Mouse (Mus musculus): Measurements from ENCODE around the gene Hoxa10. TPM values are rescaled to one million over a fixed set of nuclear protein-coding genes. Genes with fewer than 3 reads are reported as not detected.

Gene Hoxa10
- polyA plus RNA-seq, 2 experiments, result 111 to 117 TPM

DNA sequence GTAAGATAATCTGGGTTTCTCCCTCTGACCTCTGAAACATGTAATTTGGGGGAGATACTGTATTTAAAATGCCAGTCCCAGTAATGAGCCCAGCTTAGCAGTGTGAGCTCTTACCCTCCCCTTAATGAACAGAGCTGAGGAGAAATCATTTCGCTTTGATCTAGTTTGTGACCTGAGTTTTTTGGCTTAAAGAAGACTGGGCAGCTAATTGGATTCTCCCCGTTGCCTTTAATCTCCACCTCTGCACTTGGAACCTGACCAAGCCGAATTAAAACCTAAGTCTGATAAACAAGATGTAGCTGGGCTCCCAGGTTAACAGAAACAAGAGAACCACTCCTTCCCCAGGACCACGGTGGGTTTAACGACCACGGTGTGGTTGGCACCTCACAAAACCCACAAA, 35.7 kb upstream of the Hoxa10 start:
- Histone ChIP-seq H3K36me3 (ENCODE audit: control insufficient read depth, insufficient read depth, low read length) (no peaks in the 10 kb centered on the region), H3K9me3 (ENCODE audit: control insufficient read depth, low read length) (no peaks in the 10 kb centered on the region), H3K4me3 (replicated peaks; ENCODE audit: low read length) (no peak overlapping the region), H3K27me3 (ENCODE audit: control insufficient read depth, insufficient read depth, low read length) (peaks cover 33% of the 10 kb centered on the region), H3K27ac (replicated peaks; ENCODE audit: low read depth, low read length) (no peak overlapping the region), H3K4me1 (ENCODE audit: control insufficient read depth, insufficient read depth, low read length) (peaks cover 32% of the 10 kb centered on the region), H3K9ac (ENCODE audit: low read depth, low read length, severe bottlenecking) (no peak overlapping the region), H3K4me2 (replicated peaks; ENCODE audit: low read depth, low read length, severe bottlenecking) (no peak overlapping the region)
- 6% methylated on average over 6 of the region's 6 CpGs for WGBS
- no peak for DNase-seq (ENCODE audit: low spot score)
- no peak for ATAC-seq (ENCODE audit: low FRiP score, low read depth)
- TF ChIP-seq POLR2A (IDR thresholded peaks at IDR 0.05; ENCODE audit: borderline replicate concordance, extremely low read depth, insufficient read depth, insufficient read length), result no peak

GRCm38 (mm10) chr6:52275563-52276280, 35.1 kb upstream of the Hoxa10 start:
- H3K4me2 ChIP-seq (replicated peaks; ENCODE audit: low read depth, low read length, severe bottlenecking), result no peak overlapping the region

GRCm38 (mm10) chr6:52274576-52274975, 33.9 kb upstream of the Hoxa10 start:
- H3K4me3 ChIP-seq (replicated peaks; ENCODE audit: low read length), result peak overlapping the region; percentile 15
- WGBS, result 23% methylated on average over 11 of the region's 11 CpGs
- H3K9me3 ChIP-seq (ENCODE audit: control insufficient read depth, low read length), result no peaks in the 10 kb centered on the region
- H3K27me3 ChIP-seq (ENCODE audit: control insufficient read depth, insufficient read depth, low read length), result peaks cover 43% of the 10 kb centered on the region
- ATAC-seq (ENCODE audit: low FRiP score, low read depth) (no peak), DNase-seq (ENCODE audit: low spot score) (no peak)
- no peak overlapping the region for H3K27ac ChIP-seq (replicated peaks; ENCODE audit: low read depth, low read length)
- peak overlapping the region; percentile 40 for H3K4me2 ChIP-seq (replicated peaks; ENCODE audit: low read depth, low read length, severe bottlenecking)
- TF ChIP-seq POLR2A (IDR thresholded peaks at IDR 0.05; ENCODE audit: borderline replicate concordance, extremely low read depth, insufficient read depth, insufficient read length), result no peak
- peak overlapping the region; percentile 40; the same call in 1 of the 2 replicates for H3K9ac ChIP-seq (ENCODE audit: low read depth, low read length, severe bottlenecking)
- H3K36me3 ChIP-seq (ENCODE audit: control insufficient read depth, insufficient read depth, low read length), result no peaks in the 10 kb centered on the region
- peaks cover 33% of the 10 kb centered on the region for H3K4me1 ChIP-seq (ENCODE audit: control insufficient read depth, insufficient read depth, low read length)

More at GRCm38 (mm10) chr6:52275563-52276280, 35.1 kb upstream of the Hoxa10 start:
- DNase-seq (ENCODE audit: low spot score) (no peak), ATAC-seq (ENCODE audit: low FRiP score, low read depth) (no peak)
- H3K9me3 ChIP-seq (ENCODE audit: control insufficient read depth, low read length), result no peaks in the 10 kb centered on the region
- no peaks in the 10 kb centered on the region for H3K36me3 ChIP-seq (ENCODE audit: control insufficient read depth, insufficient read depth, low read length)
- H3K27me3 ChIP-seq (ENCODE audit: control insufficient read depth, insufficient read depth, low read length), result peaks cover 37% of the 10 kb centered on the region
- H3K27ac ChIP-seq (replicated peaks; ENCODE audit: low read depth, low read length), result no peak overlapping the region
- H3K9ac ChIP-seq (ENCODE audit: low read depth, low read length, severe bottlenecking), result no peak overlapping the region
- 20% methylated on average over 8 of the region's 8 CpGs for WGBS
- no peak for TF ChIP-seq POLR2A (IDR thresholded peaks at IDR 0.05; ENCODE audit: borderline replicate concordance, extremely low read depth, insufficient read depth, insufficient read length)
- no peak overlapping the region for H3K4me3 ChIP-seq (replicated peaks; ENCODE audit: low read length)
- peaks cover 29% of the 10 kb centered on the region for H3K4me1 ChIP-seq (ENCODE audit: control insufficient read depth, insufficient read depth, low read length)

GRCm38 (mm10) chr6:52273656-52274280, 33.1 kb upstream of the Hoxa10 start:
- H3K4me3 ChIP-seq (replicated peaks; ENCODE audit: low read length), result peak overlapping the region; percentile 15; the same call in 1 of the 2 replicates

DNA sequence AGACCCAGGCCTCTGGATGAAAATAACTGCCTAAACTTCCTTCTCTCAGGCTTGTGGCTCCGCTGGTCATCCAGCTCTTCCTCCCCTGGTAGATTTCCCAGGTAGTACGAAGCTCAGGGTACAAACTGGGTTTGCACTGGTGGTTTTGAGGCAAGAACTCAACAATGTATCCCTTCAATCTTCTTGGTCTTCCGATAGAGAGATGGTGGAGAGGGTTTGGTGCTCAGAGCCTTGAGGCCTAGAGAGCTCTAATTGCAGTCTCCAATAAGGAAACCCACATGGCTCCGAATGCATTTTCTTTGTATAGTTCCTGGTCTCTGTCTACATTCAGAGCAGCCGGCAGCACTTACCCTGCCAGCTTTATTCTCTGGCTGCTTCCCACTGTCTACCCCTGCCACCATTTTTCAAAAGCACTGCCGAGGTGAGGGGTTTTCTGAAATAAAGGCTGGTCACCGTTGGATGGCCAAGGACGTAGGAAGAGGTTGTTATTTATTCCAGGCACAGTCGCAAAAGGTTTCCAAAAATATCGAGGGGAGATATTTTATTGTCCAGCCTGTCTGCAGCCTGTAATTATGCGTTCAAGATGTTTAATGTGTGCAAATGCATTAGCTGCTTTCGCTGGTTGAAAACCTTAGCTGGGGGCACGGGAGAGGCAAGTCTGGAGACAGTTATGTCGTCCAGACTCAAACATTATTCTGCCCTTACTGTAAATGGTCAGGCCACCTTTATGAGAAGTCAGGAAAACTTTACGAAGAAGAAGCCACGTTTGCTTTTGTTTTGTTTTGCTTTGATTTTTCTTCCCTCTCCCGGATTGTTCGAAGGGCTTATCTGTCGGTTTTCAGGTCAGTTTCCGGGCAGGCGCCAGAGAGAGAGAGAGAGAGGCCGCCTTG, 32.4 kb upstream of the Hoxa10 start:
- no peak for ATAC-seq (ENCODE audit: low FRiP score, low read depth)
- H3K9ac ChIP-seq (ENCODE audit: low read depth, low read length, severe bottlenecking), result peak overlapping the region; percentile 40; the same call in 1 of the 2 replicates
- peaks cover 35% of the 10 kb centered on the region for H3K4me1 ChIP-seq (ENCODE audit: control insufficient read depth, insufficient read depth, low read length)
- no peak for TF ChIP-seq POLR2A (IDR thresholded peaks at IDR 0.05; ENCODE audit: borderline replicate concordance, extremely low read depth, insufficient read depth, insufficient read length)
- peaks cover 59% of the 10 kb centered on the region for H3K27me3 ChIP-seq (ENCODE audit: control insufficient read depth, insufficient read depth, low read length)
- peak; percentile 8 for DNase-seq (ENCODE audit: low spot score)
- no peaks in the 10 kb centered on the region for H3K9me3 ChIP-seq (ENCODE audit: control insufficient read depth, low read length)
- 20% methylated on average over 21 of the region's 22 CpGs for WGBS
- H3K4me2 ChIP-seq (replicated peaks; ENCODE audit: low read depth, low read length, severe bottlenecking), result peak overlapping the region; percentile 40; the same call in 1 of the 2 replicates
- H3K4me3 ChIP-seq (replicated peaks; ENCODE audit: low read length), result 0 out of 2 replicates have a peak overlapping the region, but pooled peaks have one; percentile 15
- no peaks in the 10 kb centered on the region for H3K36me3 ChIP-seq (ENCODE audit: control insufficient read depth, insufficient read depth, low read length)
- H3K27ac ChIP-seq (replicated peaks; ENCODE audit: low read depth, low read length), result no peak overlapping the region

More at GRCm38 (mm10) chr6:52273656-52274280, 33.1 kb upstream of the Hoxa10 start:
- no peak for ATAC-seq (ENCODE audit: low FRiP score, low read depth)
- Histone ChIP-seq H3K27ac (replicated peaks; ENCODE audit: low read depth, low read length) (no peak overlapping the region), H3K27me3 (ENCODE audit: control insufficient read depth, insufficient read depth, low read length) (peaks cover 51% of the 10 kb centered on the region), H3K9me3 (ENCODE audit: control insufficient read depth, low read length) (no peaks in the 10 kb centered on the region), H3K4me1 (ENCODE audit: control insufficient read depth, insufficient read depth, low read length) (peaks cover 33% of the 10 kb centered on the region), H3K4me2 (replicated peaks; ENCODE audit: low read depth, low read length, severe bottlenecking) (peak overlapping the region; percentile 40), H3K36me3 (ENCODE audit: control insufficient read depth, insufficient read depth, low read length) (no peaks in the 10 kb centered on the region), H3K9ac (ENCODE audit: low read depth, low read length, severe bottlenecking) (peak overlapping the region; percentile 40)
- no peak for TF ChIP-seq POLR2A (IDR thresholded peaks at IDR 0.05; ENCODE audit: borderline replicate concordance, extremely low read depth, insufficient read depth, insufficient read length)
- no peak for DNase-seq (ENCODE audit: low spot score)
- WGBS, result 17% methylated on average over 22 of the region's 22 CpGs

All from limb, embryonic 14.5 days (tissue).